Mouse (Mus musculus): Measurements from ENCODE around the gene Cplx2.

DNA sequence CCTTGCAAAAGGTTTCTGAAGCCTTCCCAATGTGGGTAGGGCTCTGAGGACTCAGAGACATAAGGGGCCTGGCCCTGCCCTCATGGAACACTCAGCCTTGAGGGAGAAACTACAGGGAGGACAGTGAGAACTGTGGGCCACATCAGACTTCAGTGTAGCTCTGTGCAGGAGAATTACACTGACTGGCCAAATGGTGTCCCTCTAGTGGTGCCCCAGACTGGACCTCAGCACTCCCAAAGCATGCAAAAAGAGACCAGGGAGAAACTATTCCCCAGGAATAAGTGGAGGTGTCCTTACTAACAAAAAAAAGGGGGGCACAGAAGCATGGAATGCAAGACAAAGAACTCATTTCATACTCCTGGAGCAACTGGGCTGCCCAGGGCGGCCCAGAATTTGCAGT, 43.1 kb upstream of the Cplx2 start:
- no peak for TF ChIP-seq POLR2A (IDR thresholded peaks at IDR 0.05; ENCODE audit: borderline replicate concordance, extremely low read depth, low read depth, low read length)
- TF ChIP-seq CTCF (IDR thresholded peaks at IDR 0.05; ENCODE audit: insufficient read depth, low read length): no peak
